Mouse (Mus musculus) thymus, postnatal 0 days (tissue): ENCODE results near the gene Wdr31. TPM values are rescaled to one million over a fixed set of nuclear protein-coding genes. Genes with fewer than 3 reads are reported as not detected.

ENCODE experiments used
- DNase-seq: peaks from one replicate; pipeline ENCODE4 v3.0.0-alpha.2; 2015; ENCODE audit warnings: low spot score
- polyA plus RNA-seq: library from polyadenylated mRNA; unstranded; fragments of >200 nt; fragmentation: Nextera tagmentation; extraction: Ambion mirVana; gene quantifications from 2 replicates; pipeline ENCODE4 v1.2.1, GENCODE M21; 2015

Wdr31 gene
- polyA plus RNA-seq, 1 experiment from 2014 or later, result 3.8 TPM

- DNase-seq, result no peak
These were observed 71.7 kb downstream of the Wdr31 start for GRCm38 (mm10) chr4:62398956-62399355.

Other genes with a start within 250 kb of the Wdr31 start
- 0.59 and 0.68 TPM in 2 replicates for gene Zfp37, start 239.8 kb downstream of the Wdr31 start, polyA plus RNA-seq
- 9.5 and 10.7 TPM in 2 replicates for gene Slc31a2, start 208.3 kb downstream of the Wdr31 start, polyA plus RNA-seq
- 24.0 and 30.5 TPM in 2 replicates for gene Fkbp15, start 110.3 kb downstream of the Wdr31 start, polyA plus RNA-seq
- gene Slc31a1, start 110.2 kb downstream of the Wdr31 start, polyA plus RNA-seq, result 20.1 and 20.2 TPM in 2 replicates
- gene Cdc26, start 62.3 kb downstream of the Wdr31 start, polyA plus RNA-seq, result 169 and 172 TPM in 2 replicates
- gene Prpf4, start 62.1 kb downstream of the Wdr31 start, polyA plus RNA-seq, result 20.9 and 22.7 TPM in 2 replicates
- gene Rnf183, start 35.6 kb downstream of the Wdr31 start, polyA plus RNA-seq, result 1.7 and 2.0 TPM in 2 replicates
- gene Bspry, start 9.2 kb upstream of the Wdr31 start, polyA plus RNA-seq, result 10.6 TPM in 2 replicates
- gene Hdhd3, start 32.6 kb upstream of the Wdr31 start, polyA plus RNA-seq, result 7.0 and 7.5 TPM in 2 replicates
- 52.8 and 54.4 TPM in 2 replicates for gene Alad, start 49.0 kb upstream of the Wdr31 start, polyA plus RNA-seq
- gene Pole3, start 54.2 kb upstream of the Wdr31 start, polyA plus RNA-seq, result 55.2 and 62.3 TPM in 2 replicates
- 0.32 and 0.49 TPM in 2 replicates for gene 4933430I17Rik, start 54.5 kb upstream of the Wdr31 start, polyA plus RNA-seq
- gene Rgs3, start 89.0 kb upstream of the Wdr31 start, polyA plus RNA-seq, result 14.7 and 18.0 TPM in 2 replicates